Mouse (Mus musculus): Measurements from ENCODE around the gene Hif1an.

The Hif1an gene

DNA sequence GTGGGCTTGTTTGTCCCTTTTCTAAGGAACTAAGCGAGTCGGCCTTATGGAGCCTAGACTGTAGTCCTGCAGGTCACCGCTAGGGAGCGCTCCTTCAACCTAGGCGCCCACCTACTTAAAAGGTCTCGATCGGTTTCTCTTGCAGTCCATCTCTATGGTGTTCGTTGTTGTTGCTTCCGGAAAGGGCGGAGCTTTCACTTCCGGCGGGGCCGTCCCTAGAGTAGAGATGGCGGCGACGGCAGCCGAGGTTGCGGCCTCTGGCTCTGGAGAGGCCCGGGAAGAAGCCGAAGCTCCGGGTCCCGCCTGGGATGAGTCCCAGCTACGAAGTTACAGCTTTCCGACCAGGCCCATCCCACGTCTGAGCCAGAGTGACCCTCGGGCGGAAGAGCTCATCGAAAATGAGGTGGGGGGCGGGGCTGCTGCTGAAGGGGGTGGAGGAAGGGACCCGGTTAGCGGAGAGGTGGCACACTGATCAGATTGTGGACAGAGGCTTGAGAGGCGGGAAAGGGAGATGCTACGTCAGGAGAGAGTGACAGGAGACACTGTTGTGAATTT lies at the start of gene Hif1an:
Gene Hif1an (plus strand): TSS at position 199 of the 555 bp plus-strand sequence.
- peak; percentile 99 for DNase-seq (ENCODE audit: low spot score)

DNA sequence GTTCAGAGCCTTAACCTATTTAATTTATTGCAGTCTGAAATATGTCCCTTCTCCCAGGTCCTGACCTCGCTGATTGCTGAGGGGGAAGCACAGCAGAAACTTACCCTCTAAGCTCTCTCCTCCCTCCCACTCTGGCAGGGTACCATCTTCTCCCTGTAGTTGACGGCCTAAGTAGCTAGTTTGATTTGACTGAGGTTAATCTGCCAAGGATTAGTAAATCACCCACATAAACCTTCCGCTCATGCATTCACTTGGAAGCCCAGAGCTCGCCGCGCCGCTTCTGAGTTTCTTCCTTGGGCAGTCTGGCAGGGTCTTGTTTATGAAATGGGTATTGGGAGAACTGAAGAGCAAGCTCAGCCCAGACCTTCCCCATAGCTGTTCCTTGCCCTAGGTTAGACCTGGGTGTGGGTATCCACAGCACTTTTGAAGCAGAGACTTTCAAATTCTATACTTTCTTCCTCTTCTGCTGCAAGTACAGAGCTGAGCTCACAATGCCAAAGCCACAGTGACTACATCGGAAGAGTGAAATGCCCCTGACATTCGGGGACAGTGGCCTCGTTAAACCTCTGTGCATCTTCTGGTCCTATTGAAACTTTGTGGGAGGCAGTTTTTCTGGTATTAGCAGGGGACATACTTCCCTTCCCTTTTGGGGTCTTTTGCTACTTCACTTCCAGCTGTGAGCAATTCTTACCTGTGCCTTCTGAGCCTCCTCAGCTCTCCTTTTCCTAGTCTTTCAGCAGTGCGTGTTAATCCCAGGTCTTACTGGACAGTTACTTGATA lies 49.4 kb upstream of the Hif1an start:
- no peak for DNase-seq (ENCODE audit: low spot score)

DNA sequence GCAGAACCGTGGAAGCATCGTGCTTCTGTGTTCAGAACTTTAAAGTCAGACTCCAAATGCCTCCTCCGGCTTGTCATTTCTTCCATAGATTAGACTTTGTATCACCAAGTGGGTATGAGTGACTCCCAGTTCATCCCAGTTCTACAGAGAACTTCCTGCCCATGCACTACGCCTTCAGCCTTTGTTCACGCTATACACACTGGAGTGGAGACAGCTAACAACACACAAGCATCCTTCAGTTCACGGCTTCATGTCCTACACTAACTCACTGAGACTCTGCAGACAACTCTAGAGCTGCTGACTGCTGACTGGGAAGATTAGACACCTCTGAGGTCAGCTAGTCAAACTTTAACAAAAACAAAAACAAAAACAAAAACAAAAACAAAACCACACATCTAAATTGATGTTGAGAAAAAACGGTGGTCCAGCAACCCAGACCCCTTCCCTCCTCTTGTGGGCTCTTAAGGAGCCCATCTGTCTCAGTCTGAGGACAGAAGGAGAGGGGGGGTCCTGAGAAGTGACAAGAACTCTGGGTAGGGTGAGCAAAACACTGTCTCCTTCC lies 48.6 kb upstream of the Hif1an start:
- DNase-seq (ENCODE audit: low spot score), result no peak

DNA sequence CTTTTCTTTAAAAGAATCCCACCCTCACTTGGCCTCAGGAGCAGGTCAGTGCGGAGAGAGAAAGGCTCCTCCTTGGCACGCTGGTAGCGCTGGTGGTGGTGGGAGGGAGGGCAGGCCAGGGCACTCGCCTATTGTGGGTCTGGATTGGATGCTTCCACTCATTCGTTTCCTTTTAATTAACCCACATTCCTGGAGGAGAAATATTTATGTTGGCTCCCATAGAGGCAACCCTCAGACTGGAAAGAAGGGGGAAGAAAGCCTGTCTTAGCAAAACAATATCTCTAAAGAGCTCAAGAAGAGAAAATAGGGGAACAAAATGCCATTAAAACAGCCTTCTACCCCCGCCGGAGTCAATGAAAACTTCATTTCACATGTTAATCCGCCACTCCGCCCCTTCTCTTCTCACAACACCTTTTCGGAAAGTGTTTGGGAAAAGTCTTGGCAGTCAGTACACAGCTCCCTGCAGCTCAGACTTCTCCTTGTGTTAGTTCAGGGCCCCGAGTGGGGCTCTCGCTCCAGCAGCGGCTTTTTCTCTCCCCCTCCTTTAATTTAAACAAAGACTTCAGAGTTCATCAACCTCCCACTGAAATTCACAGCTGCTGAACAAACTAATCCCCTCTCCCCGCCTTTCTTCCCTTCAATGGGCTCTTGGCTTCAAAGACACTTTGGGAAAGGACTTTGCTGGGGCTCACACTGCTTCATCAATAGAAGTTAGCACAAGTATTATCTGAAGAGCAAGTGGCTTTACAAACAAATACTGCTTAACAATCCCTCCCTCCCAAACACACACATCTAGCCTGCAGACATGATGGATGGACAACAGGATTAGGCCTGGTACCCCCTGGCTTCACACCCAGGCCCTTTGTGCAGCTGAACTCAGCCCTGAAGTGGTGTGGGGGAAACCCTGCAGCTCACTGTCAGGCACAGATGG lies 47.9 kb upstream of the Hif1an start:
- no peak for DNase-seq (ENCODE audit: low spot score)

DNA sequence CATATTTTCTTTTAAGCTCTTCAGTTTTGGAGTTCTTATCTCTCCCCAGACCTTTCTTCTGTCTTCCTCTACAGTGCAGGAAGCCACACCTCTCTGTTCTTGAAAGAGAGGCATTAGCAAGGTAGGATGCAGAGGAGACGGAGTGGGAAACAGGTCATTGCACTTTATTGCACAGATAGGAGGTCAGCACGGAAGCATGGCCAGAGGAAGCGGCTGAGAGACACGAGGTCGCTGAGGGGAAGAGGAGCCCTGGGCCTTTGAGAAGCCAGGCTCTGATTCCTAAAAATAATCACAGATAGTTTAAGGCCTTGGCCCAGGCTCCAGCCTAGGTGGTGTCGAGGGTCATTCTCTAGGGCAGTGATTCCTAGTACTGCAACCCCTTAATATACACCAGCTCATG lies 46.9 kb upstream of the Hif1an start:
- DNase-seq (ENCODE audit: low spot score), result no peak

DNA sequence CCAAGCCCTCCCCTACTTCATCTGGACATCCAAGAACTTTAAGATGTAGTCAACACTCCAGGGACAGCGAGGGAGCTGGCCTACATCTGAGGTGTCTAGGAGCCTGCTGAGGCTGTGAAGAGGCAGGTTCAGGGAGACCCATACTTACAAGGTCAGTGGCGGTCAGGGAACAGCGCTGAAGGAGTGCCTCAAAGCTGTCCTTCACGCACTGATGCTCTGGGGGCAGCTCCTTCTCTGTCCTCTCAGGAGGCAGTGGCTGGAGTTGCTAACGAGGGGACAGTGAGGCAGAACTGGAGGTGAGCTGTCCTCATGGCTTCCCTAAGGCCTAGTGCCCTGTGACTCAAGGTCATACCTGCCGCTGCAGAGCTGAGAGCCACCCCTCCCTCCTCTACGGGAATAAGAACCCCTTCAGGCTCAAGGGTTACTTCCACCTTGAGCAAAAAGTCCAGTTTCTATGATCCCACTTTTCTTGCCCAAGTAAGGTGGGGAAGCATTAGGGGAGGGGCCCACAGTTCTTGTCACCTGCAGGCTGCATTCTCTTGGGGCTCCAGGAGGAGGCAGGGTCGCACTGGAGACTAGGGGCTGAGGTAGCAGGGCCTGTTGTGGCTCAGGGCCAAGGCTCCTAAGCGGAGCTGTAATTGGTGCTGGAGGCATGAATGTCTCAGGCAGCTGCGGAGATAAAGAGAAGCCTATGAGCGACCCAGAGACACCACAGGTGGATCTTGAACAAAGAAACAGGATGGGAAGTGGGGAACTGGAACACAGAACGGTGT lies 44.5 kb upstream of the Hif1an start:
- DNase-seq (ENCODE audit: low spot score), result no peak

DNA sequence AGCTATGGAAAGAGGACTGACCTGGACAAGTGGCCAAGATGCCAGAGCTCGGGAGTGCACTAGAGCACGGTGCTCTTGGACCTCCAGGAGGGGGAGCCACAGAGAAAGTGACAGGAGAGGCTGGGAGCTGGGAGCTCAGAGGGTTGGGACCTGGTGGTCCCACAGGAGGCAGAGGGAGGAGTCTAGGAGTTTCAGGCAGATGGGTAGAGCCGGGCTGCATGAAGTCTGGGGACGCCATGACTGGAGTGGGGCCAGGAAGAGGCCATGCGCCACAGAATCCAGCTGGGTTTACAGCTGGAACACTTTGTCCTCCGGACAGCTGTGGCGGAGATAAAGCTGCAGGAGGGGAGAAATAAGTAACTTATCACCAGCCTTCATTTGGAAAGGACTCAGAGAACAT lies 43.5 kb upstream of the Hif1an start:
- no peak for DNase-seq (ENCODE audit: low spot score)

DNA sequence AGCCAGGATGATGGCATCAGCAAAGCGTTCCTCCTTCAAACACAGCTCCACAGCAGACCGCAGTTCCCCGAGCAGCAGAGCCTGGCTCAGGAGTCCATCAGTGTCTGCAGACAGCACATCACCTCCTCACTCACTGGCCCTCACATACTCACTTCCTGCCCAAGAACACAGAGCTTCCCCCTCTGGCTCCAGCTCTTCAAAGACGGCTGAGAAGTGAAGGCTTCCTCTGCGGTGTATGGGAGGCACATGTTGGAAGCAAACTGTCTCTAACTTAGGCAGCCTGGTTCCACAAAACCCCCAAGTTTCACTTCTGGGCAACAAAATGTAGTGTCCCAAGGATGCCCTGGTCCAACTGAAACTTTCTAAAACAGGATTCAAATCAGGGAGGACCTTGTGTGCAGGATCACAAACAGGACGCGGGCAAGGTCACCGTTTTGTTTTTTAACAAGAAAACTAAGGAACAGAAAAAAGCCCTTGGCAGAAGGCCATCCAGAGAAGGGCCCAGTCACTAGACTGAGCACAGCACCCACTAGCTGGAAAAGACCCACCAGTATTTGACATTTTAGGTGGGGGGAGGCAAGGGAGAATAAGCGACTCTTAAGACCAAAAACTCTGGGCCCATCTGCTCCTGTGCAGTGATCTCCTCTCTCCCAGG lies 37.0 kb upstream of the Hif1an start:
- no peak for DNase-seq (ENCODE audit: low spot score)

DNA sequence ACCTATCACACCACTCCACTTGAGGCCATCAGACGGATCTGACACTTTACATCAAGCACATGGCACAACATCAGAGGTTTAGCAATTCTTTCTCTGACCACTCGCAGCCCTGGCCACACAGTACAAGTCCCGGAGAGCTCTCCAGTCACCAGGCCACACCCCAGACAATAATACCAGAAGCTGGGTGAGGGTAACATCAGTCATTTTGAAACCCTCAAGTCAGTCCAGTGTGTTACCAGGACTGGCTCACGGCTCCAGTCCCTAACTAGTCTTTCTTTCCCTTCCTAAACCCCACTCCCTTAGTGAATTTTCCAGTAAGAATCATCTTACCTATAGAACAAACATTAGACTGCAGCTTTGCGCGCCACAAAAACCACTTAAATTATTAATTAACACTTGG lies 32.6 kb upstream of the Hif1an start:
- DNase-seq (ENCODE audit: low spot score), result no peak

DNA sequence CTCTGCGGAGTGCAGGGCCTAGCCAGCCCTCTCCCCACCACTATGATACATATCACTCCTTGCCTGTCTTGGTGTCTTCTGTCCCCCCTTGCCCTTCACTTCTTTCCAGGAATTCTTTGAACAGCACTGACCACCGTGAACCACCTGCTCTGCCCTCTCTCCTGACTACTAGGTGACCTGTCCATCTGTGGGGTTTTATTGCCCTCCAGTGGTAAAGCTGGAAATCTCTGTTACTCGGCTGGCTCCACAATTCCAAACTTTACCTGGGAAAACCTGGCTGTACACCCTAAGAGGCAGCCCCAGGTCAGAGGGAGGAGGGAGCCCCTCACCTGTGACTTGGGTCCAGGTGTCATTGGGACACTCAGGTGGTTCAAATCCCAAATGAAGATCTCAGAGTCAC lies 27.3 kb upstream of the Hif1an start:
- peak; percentile 62 for DNase-seq (ENCODE audit: low spot score)

DNA sequence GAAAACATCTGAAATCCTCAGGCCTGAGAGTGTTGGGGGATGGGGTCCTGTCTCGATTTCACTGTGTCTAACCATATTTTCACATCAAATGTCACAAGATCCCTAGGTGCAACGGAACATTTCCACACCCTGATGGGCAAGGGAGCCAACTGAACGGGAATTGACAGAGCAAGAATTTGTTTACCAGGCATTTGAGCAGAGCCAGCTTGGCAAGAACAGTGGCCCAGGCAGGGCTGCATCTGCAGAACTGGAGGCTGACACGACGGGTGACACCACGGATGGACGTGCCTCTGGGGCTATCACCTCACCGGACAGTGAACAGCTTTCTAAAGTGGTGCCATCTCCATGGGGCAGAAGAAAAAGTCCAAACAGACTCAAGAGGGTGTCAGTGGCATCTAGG lies 25.2 kb upstream of the Hif1an start:
- DNase-seq (ENCODE audit: low spot score), result no peak

DNA sequence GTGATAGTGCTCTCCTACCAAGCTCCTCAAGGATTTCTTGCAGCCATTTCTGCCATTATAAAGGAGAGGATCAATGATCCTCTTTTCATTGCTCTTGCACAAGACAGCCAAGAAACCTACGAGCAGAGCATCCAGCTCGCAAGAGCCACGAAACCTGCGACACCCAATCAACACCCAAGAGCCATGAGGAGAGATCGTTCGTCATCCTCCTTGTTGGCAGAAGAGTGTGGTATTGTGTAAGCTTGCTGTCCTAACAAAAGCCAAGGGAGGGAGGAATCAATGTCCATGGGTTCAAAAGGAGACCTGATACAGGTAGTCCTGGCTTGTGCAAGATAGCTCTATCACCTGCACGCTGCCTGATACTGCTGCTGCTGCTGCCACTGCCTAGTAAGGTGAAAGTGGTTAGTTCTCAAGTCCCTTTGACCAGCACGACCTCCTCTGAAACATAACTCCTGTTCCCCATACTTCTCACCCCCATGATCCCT lies 19.9 kb upstream of the Hif1an start:
- DNase-seq (ENCODE audit: low spot score), result no peak

DNA sequence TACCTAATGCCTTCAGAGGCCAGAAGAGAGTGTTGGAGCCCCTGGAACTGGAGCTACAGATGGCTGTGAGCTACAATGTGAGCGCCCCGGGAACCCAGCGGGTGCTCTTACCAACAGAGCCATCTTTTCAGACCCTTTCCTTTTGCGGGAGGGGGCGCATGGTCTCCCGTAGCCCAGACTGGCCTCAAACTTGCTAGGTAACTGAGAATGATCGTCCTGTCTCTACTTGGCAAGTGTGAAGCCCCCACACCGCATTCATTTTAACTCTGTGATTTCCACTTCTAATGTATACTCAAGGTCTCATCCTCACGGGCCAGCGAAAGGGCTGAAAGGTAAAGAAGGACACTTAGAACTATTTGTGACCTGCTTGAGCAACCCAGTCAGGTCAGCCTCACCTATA lies 18.3 kb upstream of the Hif1an start:
- no peak for DNase-seq (ENCODE audit: low spot score)

DNA sequence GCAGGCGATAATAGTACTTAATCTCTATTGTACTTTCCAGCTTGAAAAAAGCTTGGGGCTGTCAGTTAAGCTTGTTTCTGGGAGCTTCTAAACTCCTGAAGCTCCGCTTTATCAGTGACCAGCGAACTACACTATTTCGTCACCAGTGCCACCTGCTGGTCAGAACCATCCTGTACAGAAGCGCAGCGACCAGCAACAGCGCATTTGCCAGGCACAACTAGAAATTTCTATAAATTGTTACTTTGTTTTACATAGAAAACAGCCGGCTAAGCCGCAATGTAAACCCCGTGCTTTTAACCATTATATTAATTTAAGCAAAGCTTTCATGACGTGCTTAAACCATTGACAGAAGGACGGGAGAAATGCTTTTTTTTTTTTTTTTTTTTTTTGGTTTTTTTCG lies 17.9 kb upstream of the Hif1an start:
- peak; percentile 87 for DNase-seq (ENCODE audit: low spot score)

DNA sequence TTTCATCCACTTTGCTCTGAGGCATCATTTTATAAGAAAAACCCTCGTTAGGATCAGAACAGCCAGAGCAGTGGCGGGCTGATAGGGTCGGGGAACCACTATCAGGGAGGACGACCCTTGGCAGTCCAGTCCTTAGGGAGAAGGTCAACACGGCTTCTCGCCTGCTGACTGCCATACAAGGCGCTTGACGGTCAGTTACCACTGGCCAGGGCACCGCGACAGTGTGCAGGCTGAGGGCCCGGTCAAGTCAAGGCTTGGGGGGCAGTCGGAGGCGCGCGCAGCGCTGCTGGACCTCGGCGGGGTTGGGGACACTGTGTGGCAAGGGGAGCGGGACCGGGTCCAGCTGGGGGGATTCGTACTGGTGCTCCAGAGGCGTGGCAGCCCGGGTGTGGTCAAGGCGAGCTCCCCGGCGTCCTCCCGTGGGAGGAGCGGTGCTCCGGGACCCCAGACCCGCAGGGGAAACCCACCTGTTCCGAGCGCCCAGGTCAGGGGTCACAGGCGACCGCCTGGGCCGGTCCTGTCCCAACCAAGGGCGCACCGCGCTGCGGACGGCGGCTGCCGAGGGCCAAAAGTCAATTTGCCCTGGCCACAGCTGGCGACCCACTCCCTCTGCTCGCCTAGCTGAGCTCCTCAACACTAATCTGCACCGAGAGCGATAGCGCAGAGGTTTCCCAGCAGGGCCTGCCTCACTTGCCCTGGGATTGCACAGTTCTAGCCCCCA lies 17.2 kb upstream of the Hif1an start, which contains the start of gene Sec31b:
Gene Sec31b (minus strand): TSS at position 544 of the 721 bp plus-strand sequence.
- no peak for DNase-seq (ENCODE audit: low spot score)

DNA sequence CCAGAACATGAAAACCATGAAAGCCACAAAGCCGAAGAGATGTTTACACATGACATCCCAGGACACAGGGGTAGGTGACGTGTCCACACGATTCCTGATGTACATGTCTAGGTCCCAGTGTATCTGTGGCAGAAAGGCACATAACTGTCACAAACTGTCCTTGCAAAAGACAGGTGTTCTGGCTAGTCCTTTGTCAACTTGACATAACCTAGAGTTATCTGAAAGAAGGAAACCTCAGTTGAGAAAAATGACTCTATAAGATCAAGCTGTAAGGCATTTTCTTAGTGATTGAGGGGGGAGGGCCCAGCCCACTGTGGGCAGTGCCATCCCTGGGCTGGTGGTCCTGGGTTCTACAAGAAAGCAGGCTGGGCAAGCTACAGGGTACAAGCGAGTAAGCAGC lies 9.9 kb upstream of the Hif1an start, which contains the start of gene Gm20538:
Gene Gm20538 (minus strand): TSS at position 101 of the 400 bp plus-strand sequence.
- DNase-seq (ENCODE audit: low spot score), result no peak

DNA sequence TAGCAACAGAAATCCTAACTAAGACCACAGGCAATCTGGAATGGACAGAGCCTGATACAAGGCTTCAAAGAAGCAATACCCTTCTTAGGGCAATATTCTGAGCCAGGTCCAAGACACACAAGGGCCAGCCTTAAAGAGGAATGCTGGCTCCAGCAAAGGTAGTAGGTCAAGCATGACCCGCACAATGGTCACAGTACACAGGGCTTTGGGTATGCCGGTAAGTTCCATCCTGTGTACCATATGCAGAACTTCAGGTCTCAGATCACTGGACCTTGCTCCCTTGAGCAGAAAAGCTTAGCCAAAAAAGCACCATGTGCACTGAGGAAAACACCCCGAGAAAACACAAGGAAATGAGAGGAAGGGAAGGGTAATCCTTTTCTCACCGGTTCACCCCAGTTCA lies 9.4 kb upstream of the Hif1an start:
- DNase-seq (ENCODE audit: low spot score), result no peak

DNA sequence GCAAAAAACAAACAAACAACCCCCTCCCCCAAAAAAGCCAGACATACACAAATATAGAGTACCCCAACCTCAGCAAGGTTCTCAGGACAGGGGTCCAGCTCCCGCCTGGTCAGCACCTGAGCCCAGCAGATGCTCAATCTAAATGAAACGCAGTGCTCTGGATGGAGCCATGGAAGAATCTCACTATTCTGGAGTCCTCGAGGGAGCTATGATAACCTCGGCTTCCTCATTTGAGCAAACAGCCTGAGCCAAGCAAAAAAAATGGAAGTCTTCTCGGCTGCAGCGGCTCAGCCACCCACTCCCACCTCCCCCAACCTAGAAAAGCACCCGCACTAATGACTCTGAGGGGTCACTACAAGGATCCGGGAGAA lies 8.2 kb upstream of the Hif1an start:
- DNase-seq (ENCODE audit: low spot score), result no peak

DNA sequence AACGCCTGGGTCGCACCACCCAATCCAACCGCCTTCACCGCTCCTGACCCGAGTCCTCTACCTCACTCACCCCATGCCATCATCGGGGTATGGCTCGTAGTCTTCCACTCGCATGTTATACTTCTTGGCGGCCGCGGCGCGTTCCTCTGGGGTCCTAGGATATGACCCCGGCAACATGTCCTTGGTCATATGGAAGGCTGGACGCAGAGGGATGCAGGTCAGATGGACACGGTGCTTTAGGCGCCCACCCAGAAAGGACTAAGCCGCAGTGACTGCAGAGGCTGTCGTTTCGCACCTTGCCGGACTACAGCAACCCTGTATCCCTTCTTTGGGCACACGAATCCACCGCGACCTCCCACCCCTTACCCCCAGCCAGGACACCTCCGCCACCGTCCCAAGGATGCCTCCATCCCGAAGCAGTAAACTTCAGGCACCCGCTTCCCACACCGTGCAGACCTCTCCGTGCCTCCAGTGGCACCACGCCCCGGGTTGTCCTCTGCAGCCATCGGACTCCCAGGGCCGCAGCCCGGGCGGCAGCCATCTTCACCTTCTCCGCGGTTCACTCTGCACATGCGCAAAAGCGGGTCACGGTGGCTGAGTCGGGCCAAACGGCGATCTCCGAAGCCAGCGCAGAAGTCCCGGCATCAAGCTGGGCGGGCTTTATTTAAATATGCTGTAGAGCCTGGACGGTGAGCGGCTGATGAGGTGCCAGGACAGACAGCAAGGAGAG lies 7.6 kb upstream of the Hif1an start, which contains the start of gene Ndufb8:
Gene Ndufb8 (minus strand): TSS at position 580 of the 730 bp plus-strand sequence.
- DNase-seq (ENCODE audit: low spot score), result peak; percentile 95
